Mouse (Mus musculus) forebrain, embryonic 11.5 days (tissue): ENCODE results near the gene Rtf1. TPM values are rescaled to one million over a fixed set of nuclear protein-coding genes. Genes with fewer than 3 reads are reported as not detected.

ENCODE experiments used
- ATAC-seq: fragments of 200-750 bp; cut with Nextera tagmentation; replicated peaks from 2 replicates; pipeline ENCODE4 v1.8.0; 2017; ENCODE audit warnings: moderate TSS enrichment; ENCODE audit not compliant: low FRiP score
- DNase-seq: peaks from one replicate; pipeline ENCODE4 v3.0.0-alpha.2; 2017; ENCODE audit warnings: low spot score
- H3K27ac ChIP-seq: fragments of 300-500 bp; sonication (generic); 2 replicates; pipeline ENCODE4 v1.5.1; 2014; ENCODE audit warnings: low read depth, low read length
- H3K27me3 ChIP-seq: fragments of 300-500 bp; sonication (generic); 2 replicates; pipeline ENCODE4 v1.6.1; 2014; ENCODE audit warnings: mild to moderate bottlenecking, low read length, mixed read lengths; ENCODE audit not compliant: control insufficient read depth, insufficient read depth
- H3K36me3 ChIP-seq: fragments of 300-500 bp; sonication (generic); 2 replicates; pipeline ENCODE4 v1.6.1; 2014; ENCODE audit warnings: mild to moderate bottlenecking, low read length, moderate library complexity, mixed read lengths; ENCODE audit not compliant: control insufficient read depth, insufficient read depth
- H3K4me1 ChIP-seq: fragments of 300-500 bp; sonication (generic); replicated peaks from 2 replicates; pipeline ENCODE4 v1.6.1; 2014; ENCODE audit warnings: low read length, mixed read lengths; ENCODE audit not compliant: control insufficient read depth, insufficient read depth
- H3K4me2 ChIP-seq: fragments of 300-500 bp; sonication (generic); 2 replicates; pipeline ENCODE4 v1.6.1; 2014; ENCODE audit warnings: low read depth, mild to moderate bottlenecking, low read length, moderate library complexity, mixed read lengths; ENCODE audit not compliant: severe bottlenecking
- H3K4me3 ChIP-seq: fragments of 300-500 bp; sonication (generic); 2 replicates; pipeline ENCODE4 v1.5.1; 2014; ENCODE audit warnings: low read depth, low read length
- H3K9ac ChIP-seq: fragments of 300-500 bp; sonication (generic); 2 replicates; pipeline ENCODE4 v1.6.1; 2014; ENCODE audit warnings: low read length
- H3K9me3 ChIP-seq: fragments of 300-500 bp; sonication (generic); 2 replicates; pipeline ENCODE4 v1.6.1; 2016; ENCODE audit warnings: low read length, mixed read lengths; ENCODE audit not compliant: control insufficient read depth
- WGBS: fragments of 180-500 bp; shearing (Covaris S2); extraction: QIAGEN DNeasy Blood & Tissue Kit; methylation state at CpG from one replicate; pipeline ENCODE4 v1.1.7; 2014; 5-methylcytosine and 5-hydroxymethylcytosine counted together
- polyA plus RNA-seq: library from polyadenylated mRNA; unstranded; fragments of >200 nt; fragmentation: Nextera tagmentation; extraction: Ambion mirVana; gene quantifications from 2 replicates; pipeline ENCODE4 v1.2.1, GENCODE M21; 2014

Rtf1 gene
- polyA plus RNA-seq, 1 experiment from 2014 or later: 32.1 TPM

- Histone ChIP-seq H3K4me2 (peak overlapping the region; percentile 100), H3K4me1 (peaks cover 8% of the 10 kb centered on the region), H3K36me3 (no peaks in the 10 kb centered on the region), H3K4me3 (peak overlapping the region; percentile 61), H3K9me3 (no peaks in the 10 kb centered on the region; the same call in 1 of the 2 replicates), H3K27me3 (peaks cover 35% of the 10 kb centered on the region), H3K27ac (no peak overlapping the region), H3K9ac (peak overlapping the region; percentile 63)
- under 1% methylated on average over 48 of the region's 77 CpGs for WGBS
- ATAC-seq: peak; percentile 49
- peak; percentile 73 for DNase-seq
Observed at GRCm38 (mm10) chr2:119758101-119758843, 83.4 kb downstream of the Rtf1 start.

- Histone ChIP-seq H3K9ac (peak overlapping the region; percentile 63), H3K4me3 (peak overlapping the region; percentile 61), H3K36me3 (no peaks in the 10 kb centered on the region), H3K4me1 (peaks cover 8% of the 10 kb centered on the region), H3K27me3 (peaks cover 35% of the 10 kb centered on the region), H3K9me3 (no peaks in the 10 kb centered on the region; the same call in 1 of the 2 replicates), H3K27ac (no peak overlapping the region), H3K4me2 (peak overlapping the region; percentile 100)
- WGBS: 6% methylated on average over 44 of the region's 44 CpGs
- peak; percentile 57 for DNase-seq
- ATAC-seq: no peak
Observed at GRCm38 (mm10) chr2:119758844-119759835, 84.3 kb downstream of the Rtf1 start.

- DNase-seq (no peak), ATAC-seq (no peak)
- Histone ChIP-seq H3K27me3 (peaks cover 35% of the 10 kb centered on the region), H3K4me2 (no peak within 1 kb of the TSS), H3K9me3 (no peaks in the 10 kb centered on the region; the same call in 1 of the 2 replicates), H3K4me3 (no peak within 1 kb of the TSS), H3K27ac (no peak within 1 kb of the TSS), H3K9ac (no peak within 1 kb of the TSS), H3K36me3 (no peaks in the 10 kb centered on the region), H3K4me1 (peaks cover 8% of the 10 kb centered on the region)
- 14% methylated on average over 9 of the region's 9 CpGs for WGBS
Observed at GRCm38 (mm10) chr2:119760251-119760650, 85.4 kb downstream of the Rtf1 start, which contains the start of gene Ltk. Gene Ltk (minus strand): TSS chr2:119760431.

- H3K4me1 ChIP-seq: peaks cover 8% of the 10 kb centered on the region
- H3K36me3 ChIP-seq: peaks cover 4% of the 10 kb centered on the region; the same call in 1 of the 2 replicates
- WGBS: 80% methylated on average over 1 of the region's 1 CpGs
- no peaks in the 10 kb centered on the region; the same call in 1 of the 2 replicates for H3K9me3 ChIP-seq
- no peak overlapping the region for H3K27ac ChIP-seq
- DNase-seq (no peak), ATAC-seq (no peak)
- no peak overlapping the region for H3K9ac ChIP-seq
- H3K4me3 ChIP-seq: no peak overlapping the region
- peaks cover 33% of the 10 kb centered on the region for H3K27me3 ChIP-seq
- no peak overlapping the region for H3K4me2 ChIP-seq
Observed at GRCm38 (mm10) chr2:119762276-119762675, 87.4 kb downstream of the Rtf1 start.

GRCm38 (mm10) chr2:119763924-119764323 is 89.1 kb downstream of the Rtf1 start:
- WGBS: 62% methylated on average over 4 of the region's 4 CpGs
- no peak overlapping the region for H3K4me2 ChIP-seq
- H3K4me3 ChIP-seq: no peak overlapping the region
- H3K27ac ChIP-seq: no peak overlapping the region
- ATAC-seq: no peak
- H3K9ac ChIP-seq: no peak overlapping the region
- H3K4me1 ChIP-seq: no peaks in the 10 kb centered on the region; the same call in 1 of the 2 replicates
- H3K27me3 ChIP-seq: peaks cover 17% of the 10 kb centered on the region
- no peaks in the 10 kb centered on the region for H3K9me3 ChIP-seq
- peaks cover 9% of the 10 kb centered on the region; the same call in 1 of the 2 replicates for H3K36me3 ChIP-seq
- DNase-seq: no peak

- Histone ChIP-seq H3K36me3 (peaks cover 14% of the 10 kb centered on the region; the same call in 1 of the 2 replicates), H3K4me1 (no peaks in the 10 kb centered on the region), H3K4me3 (no peak overlapping the region), H3K27ac (no peak overlapping the region), H3K9me3 (no peaks in the 10 kb centered on the region), H3K4me2 (no peak overlapping the region), H3K9ac (no peak overlapping the region), H3K27me3 (no peaks in the 10 kb centered on the region)
- ATAC-seq (no peak), DNase-seq (no peak)
- WGBS: 95% methylated on average over 6 of the region's 6 CpGs
Observed at GRCm38 (mm10) chr2:119767246-119767645, 92.4 kb downstream of the Rtf1 start.

Other genes with a start within 250 kb of the Rtf1 start
- 6.2 and 6.5 TPM in 2 replicates for gene Ino80, start 197.4 kb upstream of the Rtf1 start, polyA plus RNA-seq
- gene Exd1, start 127.4 kb upstream of the Rtf1 start, polyA plus RNA-seq: 0.13 and 0.59 TPM in 2 replicates
- gene Chp1, start 127.4 kb upstream of the Rtf1 start, polyA plus RNA-seq: 56.6 and 61.0 TPM in 2 replicates
- gene Nusap1, start 56.8 kb upstream of the Rtf1 start, polyA plus RNA-seq: 120 and 131 TPM in 2 replicates
- 34.9 and 36.7 TPM in 2 replicates for gene Oip5, start 56.6 kb upstream of the Rtf1 start, polyA plus RNA-seq
- 37.7 and 39.5 TPM in 2 replicates for gene Ndufaf1, start 12.2 kb upstream of the Rtf1 start, polyA plus RNA-seq
- gene Itpka, start 67.3 kb downstream of the Rtf1 start, polyA plus RNA-seq: 1.5 and 1.6 TPM in 2 replicates
- 0.11 and 0.19 TPM in 2 replicates for gene Ltk, start 85.4 kb downstream of the Rtf1 start, polyA plus RNA-seq
- 38.1 and 40.3 TPM in 2 replicates for gene Rpap1, start 112.5 kb downstream of the Rtf1 start, polyA plus RNA-seq
- 27.7 and 29.8 TPM in 2 replicates for gene Tyro3, start 122.7 kb downstream of the Rtf1 start, polyA plus RNA-seq
- 34.3 and 43.3 TPM in 2 replicates for gene Mga, start 222.2 kb downstream of the Rtf1 start, polyA plus RNA-seq